Mouse (Mus musculus): ENCODE data around the gene Lsm4. TPM values are rescaled to one million over a fixed set of nuclear protein-coding genes. Genes with fewer than 3 reads are reported as not detected.
A peak's percentile ranks its signal among the peaks of the same experiment; 100 is the strongest.

The Lsm4 gene
- polyA plus RNA-seq, 1 experiment from 2014 or later, result 301 TPM

- Histone ChIP-seq H3K9me3 (replicated peaks) (0 out of 2 replicates have a peak, but pooled peaks cover 5% of the 10 kb centered on the region), H3K9ac (no peak overlapping the region), H3K4me3 (no peak overlapping the region), H3K27me3 (replicated peaks) (no peaks in the 10 kb centered on the region), H3K27ac (ENCODE audit: poor library complexity, severe bottlenecking) (no peak overlapping the region), H3K4me2 (no peak overlapping the region), H3K36me3 (no peaks in the 10 kb centered on the region), H3K4me1 (replicated peaks) (peaks cover 10% of the 10 kb centered on the region)
- no peak for ATAC-seq (ENCODE audit: insufficient number of reproducible peaks, low FRiP score)
- WGBS, result 55% methylated on average over 4 of the region's 4 CpGs
Observed at GRCm38 (mm10) chr8:70663691-70664090, 9.4 kb upstream of the Lsm4 start.

GRCm38 (mm10) chr8:70664631-70665030 is 8.4 kb upstream of the Lsm4 start:
- H3K27ac ChIP-seq (ENCODE audit: poor library complexity, severe bottlenecking), result no peak overlapping the region
- no peak overlapping the region for H3K4me2 ChIP-seq
- H3K9ac ChIP-seq, result no peak overlapping the region
- no peaks in the 10 kb centered on the region for H3K27me3 ChIP-seq (replicated peaks)
- 0 out of 2 replicates have a peak, but pooled peaks cover 5% of the 10 kb centered on the region for H3K9me3 ChIP-seq (replicated peaks)
- no peaks in the 10 kb centered on the region for H3K36me3 ChIP-seq
- WGBS, result 62% methylated on average over 3 of the region's 3 CpGs
- H3K4me1 ChIP-seq (replicated peaks), result peaks cover 7% of the 10 kb centered on the region
- no peak overlapping the region for H3K4me3 ChIP-seq
- no peak for ATAC-seq (ENCODE audit: insufficient number of reproducible peaks, low FRiP score)

- Histone ChIP-seq H3K4me3 (no peak overlapping the region), H3K4me1 (replicated peaks) (peaks cover under 1% of the 10 kb centered on the region; the same call in 1 of the 2 replicates), H3K27ac (ENCODE audit: poor library complexity, severe bottlenecking) (no peak overlapping the region), H3K4me2 (no peak overlapping the region), H3K36me3 (no peaks in the 10 kb centered on the region), H3K9me3 (replicated peaks) (0 out of 2 replicates have a peak, but pooled peaks cover 5% of the 10 kb centered on the region), H3K9ac (no peak overlapping the region), H3K27me3 (replicated peaks) (no peaks in the 10 kb centered on the region)
- 71% methylated on average over 2 of the region's 2 CpGs for WGBS
- no peak for ATAC-seq (ENCODE audit: insufficient number of reproducible peaks, low FRiP score)
Observed at GRCm38 (mm10) chr8:70665599-70665998, 7.4 kb upstream of the Lsm4 start.

GRCm38 (mm10) chr8:70667071-70667470 is 6.0 kb upstream of the Lsm4 start:
- Histone ChIP-seq H3K4me2 (no peak overlapping the region), H3K9ac (no peak overlapping the region), H3K27me3 (replicated peaks) (no peaks in the 10 kb centered on the region), H3K36me3 (no peaks in the 10 kb centered on the region), H3K27ac (ENCODE audit: poor library complexity, severe bottlenecking) (no peak overlapping the region), H3K4me1 (replicated peaks) (no peaks in the 10 kb centered on the region), H3K4me3 (no peak overlapping the region), H3K9me3 (replicated peaks) (0 out of 2 replicates have a peak, but pooled peaks cover 5% of the 10 kb centered on the region)
- ATAC-seq (ENCODE audit: insufficient number of reproducible peaks, low FRiP score), result no peak; the same call in 1 of the 2 replicates
- WGBS, result 66% methylated on average over 5 of the region's 5 CpGs

GRCm38 (mm10) chr8:70671615-70672324 is 1.3 kb upstream of the Lsm4 start:
- Histone ChIP-seq H3K4me3 (no peak overlapping the region), H3K27ac (ENCODE audit: poor library complexity, severe bottlenecking) (0 out of 2 replicates have a peak overlapping the region, but pooled peaks have one; percentile 8), H3K4me2 (no peak overlapping the region), H3K4me1 (replicated peaks) (peaks cover 21% of the 10 kb centered on the region), H3K36me3 (peaks cover 5% of the 10 kb centered on the region; the same call in 1 of the 2 replicates), H3K9ac (no peak overlapping the region), H3K9me3 (replicated peaks) (0 out of 2 replicates have a peak, but pooled peaks cover 5% of the 10 kb centered on the region), H3K27me3 (replicated peaks) (no peaks in the 10 kb centered on the region)
- WGBS, result 60% methylated on average over 10 of the region's 10 CpGs
- no peak for ATAC-seq (ENCODE audit: insufficient number of reproducible peaks, low FRiP score)

- peak; percentile 1; the same call in 1 of the 2 replicates for ATAC-seq (ENCODE audit: insufficient number of reproducible peaks, low FRiP score)
Observed at GRCm38 (mm10) chr8:70672325-70673078, 546 bp upstream of the Lsm4 start.

GRCm38 (mm10) chr8:70674109-70674508 is 1.1 kb downstream of the Lsm4 start:
- 85% methylated on average over 3 of the region's 3 CpGs for WGBS
- ATAC-seq (ENCODE audit: insufficient number of reproducible peaks, low FRiP score), result no peak
- Histone ChIP-seq H3K27me3 (replicated peaks) (no peaks in the 10 kb centered on the region), H3K9ac (peak overlapping the region; percentile 79), H3K9me3 (replicated peaks) (no peaks in the 10 kb centered on the region), H3K4me2 (peak overlapping the region; percentile 75), H3K4me1 (replicated peaks) (peaks cover 21% of the 10 kb centered on the region), H3K36me3 (peaks cover 25% of the 10 kb centered on the region), H3K4me3 (peak overlapping the region; percentile 75), H3K27ac (ENCODE audit: poor library complexity, severe bottlenecking) (peak overlapping the region; percentile 95)

More at GRCm38 (mm10) chr8:70672325-70673078, 546 bp upstream of the Lsm4 start:
- Histone ChIP-seq H3K36me3 (peaks cover 9% of the 10 kb centered on the region), H3K4me1 (replicated peaks) (peaks cover 21% of the 10 kb centered on the region), H3K27ac (ENCODE audit: poor library complexity, severe bottlenecking) (peak overlapping the region; percentile 55), H3K27me3 (replicated peaks) (no peaks in the 10 kb centered on the region), H3K4me3 (peak overlapping the region; percentile 75), H3K4me2 (peak overlapping the region; percentile 64), H3K9ac (peak overlapping the region; percentile 66), H3K9me3 (replicated peaks) (0 out of 2 replicates have a peak, but pooled peaks cover 5% of the 10 kb centered on the region)
- 37% methylated on average over 19 of the region's 19 CpGs for WGBS

GRCm38 (mm10) chr8:70674716-70675115 is 1.7 kb downstream of the Lsm4 start:
- H3K27ac ChIP-seq (ENCODE audit: poor library complexity, severe bottlenecking), result no peak overlapping the region
- no peaks in the 10 kb centered on the region for H3K27me3 ChIP-seq (replicated peaks)
- H3K4me3 ChIP-seq, result no peak overlapping the region
- no peak for ATAC-seq (ENCODE audit: insufficient number of reproducible peaks, low FRiP score)
- H3K4me2 ChIP-seq, result peak overlapping the region; percentile 75
- 80% methylated on average over 4 of the region's 4 CpGs for WGBS
- H3K4me1 ChIP-seq (replicated peaks), result peaks cover 21% of the 10 kb centered on the region
- peaks cover 31% of the 10 kb centered on the region for H3K36me3 ChIP-seq
- peak overlapping the region; percentile 79; the same call in 1 of the 2 replicates for H3K9ac ChIP-seq
- H3K9me3 ChIP-seq (replicated peaks), result no peaks in the 10 kb centered on the region

GRCm38 (mm10) chr8:70675336-70675735 is 2.3 kb downstream of the Lsm4 start:
- Histone ChIP-seq H3K9ac (0 out of 2 replicates have a peak overlapping the region, but pooled peaks have one; percentile 3), H3K27ac (ENCODE audit: poor library complexity, severe bottlenecking) (no peak overlapping the region), H3K9me3 (replicated peaks) (no peaks in the 10 kb centered on the region), H3K36me3 (peaks cover 35% of the 10 kb centered on the region), H3K4me2 (no peak overlapping the region; the same call in 1 of the 2 replicates), H3K4me1 (replicated peaks) (peaks cover 21% of the 10 kb centered on the region), H3K4me3 (no peak overlapping the region), H3K27me3 (replicated peaks) (no peaks in the 10 kb centered on the region)
- ATAC-seq (ENCODE audit: insufficient number of reproducible peaks, low FRiP score), result no peak
- 86% methylated on average over 1 of the region's 1 CpGs for WGBS

GRCm38 (mm10) chr8:70677451-70678080 is 4.5 kb downstream of the Lsm4 start:
- Histone ChIP-seq H3K4me2 (no peak overlapping the region), H3K36me3 (peaks cover 35% of the 10 kb centered on the region), H3K4me3 (no peak overlapping the region), H3K9me3 (replicated peaks) (no peaks in the 10 kb centered on the region), H3K9ac (no peak overlapping the region), H3K4me1 (replicated peaks) (peaks cover 29% of the 10 kb centered on the region), H3K27ac (ENCODE audit: poor library complexity, severe bottlenecking) (no peak overlapping the region), H3K27me3 (replicated peaks) (no peaks in the 10 kb centered on the region)
- 92% methylated on average over 15 of the region's 15 CpGs for whole genome bisulfite sequencing
- ATAC-seq (ENCODE audit: insufficient number of reproducible peaks, low FRiP score), result no peak

GRCm38 (mm10) chr8:70678679-70679078 is 5.6 kb downstream of the Lsm4 start:
- Histone ChIP-seq H3K4me3 (no peak overlapping the region), H3K27ac (ENCODE audit: poor library complexity, severe bottlenecking) (no peak overlapping the region), H3K27me3 (replicated peaks) (no peaks in the 10 kb centered on the region), H3K9me3 (replicated peaks) (no peaks in the 10 kb centered on the region), H3K4me1 (replicated peaks) (peaks cover 32% of the 10 kb centered on the region), H3K4me2 (no peak overlapping the region), H3K9ac (no peak overlapping the region), H3K36me3 (peaks cover 35% of the 10 kb centered on the region)
- no peak for ATAC-seq (ENCODE audit: insufficient number of reproducible peaks, low FRiP score)
